Mouse (Mus musculus): ENCODE results near the gene Zic4. TPM values are rescaled to one million over a fixed set of nuclear protein-coding genes. Genes with fewer than 3 reads are reported as not detected.

Zic4 gene
- total RNA-seq, 2 experiments from 2014 or later = 2.8 to 3.3 TPM

DNA sequence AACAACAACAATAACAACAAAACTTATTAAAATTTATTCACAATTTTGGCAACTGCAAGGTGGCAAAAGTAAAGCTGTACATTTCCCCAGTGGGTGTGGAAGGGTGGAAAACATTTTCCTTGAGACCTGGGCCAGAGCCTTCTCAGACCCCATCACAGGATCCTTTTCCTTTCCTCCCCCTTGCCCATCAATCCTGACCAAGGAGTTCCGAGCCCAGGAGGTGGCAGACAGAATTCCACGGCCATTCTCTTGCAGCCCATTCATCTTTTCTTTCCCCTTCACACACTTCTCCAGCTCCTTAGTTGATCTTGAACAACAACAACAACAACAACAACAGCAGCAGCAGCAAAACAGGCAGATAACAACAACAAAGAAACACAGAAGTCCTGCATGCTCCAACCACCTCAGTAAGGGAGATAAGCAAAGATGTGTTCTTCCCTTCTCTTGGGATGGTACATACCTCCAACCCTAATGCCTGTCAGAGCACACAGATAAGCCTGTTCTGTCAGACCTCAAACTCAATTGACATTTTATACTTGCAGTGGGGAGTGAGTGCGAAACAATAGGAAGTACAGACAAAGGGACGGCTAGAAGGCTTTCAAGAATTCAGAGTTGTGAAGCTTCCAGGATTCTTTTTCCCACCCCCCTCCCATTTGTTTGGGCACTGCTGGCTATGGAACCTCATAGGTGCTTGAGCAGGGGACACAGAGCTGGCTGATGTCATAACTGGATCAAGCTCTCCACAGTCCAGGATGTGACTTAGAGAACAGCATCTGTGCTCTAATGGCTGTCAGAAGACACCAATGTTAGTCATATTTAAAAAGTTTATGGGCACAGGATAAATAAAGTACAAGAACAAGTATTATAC is 22.7 kb downstream of the Zic4 start:
- H3K27ac ChIP-seq = no peak overlapping the region
- TF ChIP-seq CTCF (conservative IDR thresholded peaks at IDR 0.05) = no peak
- DNase-seq (ENCODE audit: low spot score in 2 of 2) = no peak
- no peak overlapping the region for H3K4me3 ChIP-seq

DNA sequence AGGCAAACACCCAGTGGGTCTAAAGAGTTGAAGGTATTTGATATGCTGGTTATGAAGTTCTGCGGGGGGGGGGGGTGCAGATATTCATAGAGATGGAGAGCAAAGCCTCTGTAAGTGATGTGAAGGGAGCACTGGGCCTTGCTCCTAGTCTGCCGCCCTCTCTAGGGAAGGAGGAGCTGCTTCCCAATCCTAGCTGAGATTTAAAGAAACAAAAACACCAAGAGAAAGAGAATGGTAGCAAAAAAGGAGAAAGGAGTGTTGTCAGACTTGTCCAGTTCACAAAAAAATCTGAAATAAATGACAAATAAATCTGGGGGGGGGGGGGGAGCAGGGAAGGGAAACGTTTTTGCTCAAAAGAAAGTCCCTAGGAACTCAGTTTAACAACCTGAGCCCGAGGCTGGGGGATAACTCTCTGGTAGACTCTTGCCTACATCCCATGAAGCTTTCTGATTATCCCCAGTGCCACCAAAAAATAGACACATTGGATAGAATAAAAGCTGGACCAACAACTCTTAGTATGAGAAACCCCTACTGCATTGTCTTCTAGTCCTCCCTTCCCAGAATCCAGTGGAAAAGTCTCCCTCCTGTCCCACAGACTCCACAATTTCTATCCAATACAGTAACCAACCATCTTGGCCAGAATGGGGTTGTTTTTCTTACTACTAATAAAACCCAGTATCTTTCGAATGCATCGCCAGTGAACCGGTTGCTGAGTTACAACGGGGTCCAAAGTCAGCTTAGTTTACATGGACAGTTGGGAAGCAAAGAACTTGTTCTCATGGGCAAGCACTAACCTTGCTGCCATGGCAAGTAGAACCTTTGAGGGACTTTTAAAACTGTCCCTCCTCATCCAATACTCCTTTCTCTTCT is 23.6 kb downstream of the Zic4 start:
- 0 out of 2 replicates have a peak overlapping the region, but pooled peaks have one; percentile 20 for H3K27ac ChIP-seq
- no peak for DNase-seq (ENCODE audit: low spot score in 2 of 2)

DNA sequence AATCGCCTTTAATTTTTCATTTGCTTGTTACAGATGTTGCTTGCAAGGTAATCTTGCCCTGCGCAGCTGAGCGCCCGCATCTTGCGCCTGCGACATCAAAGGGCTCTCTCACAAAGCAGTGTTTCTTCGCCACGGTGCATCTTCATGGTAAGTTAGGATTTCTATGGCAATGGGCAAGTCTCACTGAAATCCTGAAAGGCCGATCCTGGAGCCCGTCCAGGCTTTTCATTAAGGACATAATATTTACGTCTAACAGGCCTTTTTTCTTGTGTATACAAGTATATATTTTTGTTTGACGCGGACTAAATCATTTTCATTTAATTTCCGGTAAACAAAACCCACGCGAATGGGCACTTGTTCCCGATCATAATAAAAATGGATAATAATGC is 24.3 kb downstream of the Zic4 start:
- Histone ChIP-seq H3K4me3 (no peak overlapping the region), H3K27ac (peak overlapping the region; percentile 20; the same call in 1 of the 2 replicates)
- DNase-seq (ENCODE audit: low spot score in 2 of 2) = no peak
- TF ChIP-seq CTCF (conservative IDR thresholded peaks at IDR 0.05) = no peak

More for the DNA sequence above, 23.6 kb downstream of the Zic4 start:
- no peak overlapping the region for H3K4me3 ChIP-seq
- TF ChIP-seq CTCF (conservative IDR thresholded peaks at IDR 0.05) = no peak

DNA sequence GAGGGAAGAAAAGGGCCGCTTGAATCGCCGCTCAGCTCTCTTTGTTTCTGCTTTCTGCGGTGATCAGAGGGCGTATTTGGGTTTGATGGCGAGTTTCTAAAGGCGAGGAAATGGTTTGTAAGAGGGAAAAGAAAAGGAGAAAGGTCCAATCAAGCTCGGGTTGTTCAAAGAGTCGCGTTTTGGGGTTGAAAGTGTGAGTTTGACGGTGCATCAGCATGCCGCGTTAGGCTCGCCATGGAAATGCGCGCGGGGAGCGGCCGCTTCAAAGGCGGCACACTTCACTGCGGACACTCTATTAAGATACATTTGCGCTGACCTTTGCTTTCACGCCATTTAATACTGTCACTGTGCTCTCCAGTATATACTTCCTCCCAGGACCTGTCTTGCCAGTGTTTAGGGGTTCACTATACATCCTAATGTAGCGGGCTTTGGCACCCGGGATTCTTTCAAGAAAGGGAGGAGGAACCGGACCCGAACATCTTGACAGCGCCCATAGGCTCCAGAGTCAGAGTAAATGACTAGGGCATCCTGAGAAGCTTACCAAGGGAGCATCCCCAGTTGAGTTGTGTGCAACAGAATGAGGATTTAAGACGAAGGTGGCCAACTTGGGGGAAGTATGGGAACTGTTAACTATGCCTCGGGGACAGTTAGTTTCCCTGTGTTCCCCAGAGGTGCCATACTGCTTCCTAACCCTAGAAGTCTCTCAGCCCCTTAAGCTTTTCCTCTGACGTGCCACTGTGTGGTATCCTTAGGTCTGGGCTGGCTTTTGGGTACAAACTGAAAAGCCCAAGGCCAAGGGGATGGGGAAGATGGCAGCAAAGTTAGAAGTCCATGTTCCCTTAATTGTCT is 24.9 kb downstream of the Zic4 start:
- DNase-seq (ENCODE audit: low spot score in 2 of 2) = no peak
- H3K27ac ChIP-seq = peak overlapping the region; percentile 20; the same call in 1 of the 2 replicates
- TF ChIP-seq CTCF (conservative IDR thresholded peaks at IDR 0.05) = no peak
- no peak overlapping the region for H3K4me3 ChIP-seq

DNA sequence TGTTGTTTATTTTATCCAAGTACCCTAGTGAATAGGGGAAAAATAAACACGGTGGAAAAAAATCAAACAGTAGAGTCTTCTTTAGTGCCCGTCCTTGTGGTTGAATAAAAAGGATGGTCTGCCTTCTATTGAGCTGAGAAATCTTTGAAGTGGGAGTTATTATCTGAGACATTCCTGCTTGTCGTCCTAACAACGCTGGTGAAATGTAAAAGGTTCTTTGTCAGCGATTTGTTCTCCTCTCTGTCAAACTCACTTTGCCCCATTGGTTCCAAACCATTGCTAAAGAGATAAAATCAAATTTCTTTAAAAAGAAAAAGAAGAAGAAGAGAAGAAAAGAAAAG is 25.5 kb downstream of the Zic4 start:
- no peak overlapping the region for H3K27ac ChIP-seq
- H3K4me3 ChIP-seq = no peak overlapping the region
- no peak for TF ChIP-seq CTCF (conservative IDR thresholded peaks at IDR 0.05)
- DNase-seq (ENCODE audit: low spot score in 2 of 2) = no peak

DNA sequence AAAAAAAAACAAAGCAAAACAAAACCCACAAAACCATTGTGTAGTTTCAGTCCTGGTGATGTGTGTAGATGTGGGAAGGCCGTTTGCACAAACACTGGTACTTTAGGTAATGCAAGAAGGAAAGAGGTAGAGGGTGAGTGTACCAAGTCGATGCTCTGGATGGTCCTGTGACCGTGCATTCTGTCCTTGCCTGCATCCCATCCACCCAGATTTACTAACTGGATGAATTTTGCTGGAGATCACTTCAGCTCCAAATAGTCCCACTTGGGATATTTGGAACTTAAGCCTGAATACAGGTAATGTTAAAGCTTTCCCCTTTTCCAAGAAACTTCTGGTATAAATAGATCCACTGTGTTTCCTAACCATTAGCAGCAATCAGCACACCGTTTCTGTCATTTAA is 26.0 kb downstream of the Zic4 start:
- no peak for TF ChIP-seq CTCF (conservative IDR thresholded peaks at IDR 0.05)
- Histone ChIP-seq H3K4me3 (no peak overlapping the region), H3K27ac (no peak overlapping the region)
- DNase-seq (ENCODE audit: low spot score in 2 of 2) = no peak

DNA sequence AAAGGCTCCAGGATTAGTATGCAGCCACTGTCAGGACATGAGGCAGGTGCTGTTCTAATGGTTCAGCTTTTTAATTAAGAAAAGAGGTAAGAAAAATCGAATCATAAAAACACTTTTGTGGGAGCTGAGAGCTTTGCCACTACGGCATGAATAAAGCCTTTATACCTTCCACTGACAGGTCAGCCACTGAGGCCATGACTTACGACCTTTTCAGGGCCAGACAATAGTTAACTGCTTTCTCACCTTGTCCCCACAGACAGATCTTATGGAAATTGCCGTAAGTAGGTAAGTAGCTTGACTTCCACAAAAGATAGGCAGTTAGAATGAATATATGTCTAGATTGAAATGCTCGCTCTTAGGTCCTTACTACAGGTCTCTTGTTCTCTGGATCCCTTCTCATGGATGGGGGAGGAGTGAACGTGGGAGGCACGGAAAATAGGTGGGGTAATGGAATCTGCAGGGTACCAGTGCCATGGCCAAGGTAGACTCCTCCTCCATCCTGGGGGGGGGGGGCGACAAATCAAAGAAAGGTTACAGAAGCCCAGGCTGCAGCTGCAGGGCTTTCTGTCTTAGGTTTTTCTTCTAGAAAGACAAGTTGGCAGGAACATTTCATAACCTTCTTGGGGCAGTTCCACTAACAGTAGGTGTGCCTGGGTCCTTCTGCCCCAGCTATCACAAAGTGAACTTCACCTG is 31.3 kb downstream of the Zic4 start:
- no peak for DNase-seq (ENCODE audit: low spot score in 2 of 2)
- TF ChIP-seq CTCF (conservative IDR thresholded peaks at IDR 0.05) = no peak
- Histone ChIP-seq H3K4me3 (no peak overlapping the region), H3K27ac (no peak overlapping the region)

DNA sequence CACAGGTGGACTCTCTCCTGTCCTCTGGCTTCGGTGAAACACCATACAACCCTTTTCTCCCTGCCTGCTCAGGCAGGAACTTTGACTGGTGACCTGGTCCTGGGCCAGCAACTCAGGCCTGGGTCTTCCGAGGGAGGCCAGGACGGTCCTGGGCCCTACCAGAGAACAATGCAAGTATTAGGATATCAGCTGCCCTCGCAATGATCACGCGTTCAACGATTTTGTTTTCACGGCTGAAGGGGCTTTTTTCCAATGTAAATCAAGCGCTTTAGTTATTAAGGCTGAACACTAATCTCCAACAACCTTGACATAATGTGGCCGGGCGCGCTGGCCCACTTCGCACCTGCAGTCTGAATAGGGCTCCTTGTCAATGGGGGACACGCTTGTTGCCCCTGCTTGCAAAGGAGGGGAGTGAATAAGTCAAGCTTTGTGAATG is 32.0 kb downstream of the Zic4 start:
- no peak for TF ChIP-seq CTCF (conservative IDR thresholded peaks at IDR 0.05)
- H3K4me3 ChIP-seq = no peak overlapping the region
- H3K27ac ChIP-seq = no peak overlapping the region
- DNase-seq (ENCODE audit: low spot score in 2 of 2) = no peak

GRCm38 (mm10) chr9:91395066-91395772 is 33.0 kb downstream of the Zic4 start:
- no peak for DNase-seq (ENCODE audit: low spot score in 2 of 2)
- no peak for TF ChIP-seq CTCF (conservative IDR thresholded peaks at IDR 0.05)

DNA sequence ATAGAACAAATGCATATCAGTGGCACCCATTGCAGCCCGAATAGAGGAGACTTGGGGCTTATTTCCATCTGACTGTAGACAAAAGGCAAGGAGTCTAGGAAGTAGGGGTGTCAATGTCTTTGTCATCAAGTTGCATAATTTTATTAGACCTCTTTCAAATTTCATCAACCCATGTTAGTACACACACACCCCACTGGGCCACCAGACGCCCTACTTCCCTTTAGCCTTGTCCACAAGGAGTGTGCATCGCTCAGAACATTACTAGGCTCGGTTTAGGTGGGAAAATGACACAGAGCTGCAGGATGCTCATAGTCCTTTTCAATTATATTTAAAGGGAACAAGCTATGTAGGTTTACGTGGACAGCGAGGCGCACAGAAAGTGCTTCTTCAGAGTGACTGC is 37.8 kb downstream of the Zic4 start:
- Histone ChIP-seq H3K4me3 (no peak overlapping the region), H3K27ac (no peak overlapping the region)
- TF ChIP-seq CTCF (conservative IDR thresholded peaks at IDR 0.05) = no peak
- DNase-seq (ENCODE audit: low spot score in 2 of 2) = no peak

More at GRCm38 (mm10) chr9:91395066-91395772, 33.0 kb downstream of the Zic4 start:
- Histone ChIP-seq H3K4me3 (no peak overlapping the region), H3K27ac (no peak overlapping the region)

GRCm38 (mm10) chr9:91400482-91401093 is 38.4 kb downstream of the Zic4 start:
- no peak overlapping the region for H3K27ac ChIP-seq
- no peak overlapping the region for H3K4me3 ChIP-seq
- TF ChIP-seq CTCF (conservative IDR thresholded peaks at IDR 0.05) = no peak
- DNase-seq (ENCODE audit: low spot score in 2 of 2) = no peak

Data from layer of hippocampus, adult 2 months (tissue).